Mouse (Mus musculus) right cerebral cortex, postnatal 10 days (tissue): ENCODE measurements around the gene Defb48.

Experiments
- DNase-seq, 2 experiments: peaks; one replicate each; pipeline ENCODE4 v3.0.0; 2021; ENCODE audit warnings: low spot score in 2 of 2

Gene Defb48

GRCm38 (mm10) chr14:62928101-62928541 is 56.2 kb downstream of the Defb48 start:
- DNase-seq, result no peak
